Mouse (Mus musculus): ENCODE data around the gene Sytl1. TPM values are rescaled to one million over a fixed set of nuclear protein-coding genes. Genes with fewer than 3 reads are reported as not detected.
A peak's percentile ranks its signal among the peaks of the same experiment; 100 is the strongest.

Gene Sytl1
- total RNA-seq (2014; rRNA removed; ENCODE audit: low replicate concordance), result 3.6 and 3.7 TPM in 2 replicates
- 0.79 and 0.84 TPM in 2 replicates for polyA plus RNA-seq (2015; fragmentation: Nextera tagmentation; extraction: Ambion mirVana)

GRCm38 (mm10) chr4:133262882-133263281 lies at the start of gene Sytl1:
Gene Sytl1 (minus strand): TSS chr4:133263113.
- peaks cover 30% of the 10 kb centered on the region for H3K36me3 ChIP-seq (replicated peaks; ENCODE audit: control insufficient read depth, insufficient read depth, low read length)
- H3K4me2 ChIP-seq (ENCODE audit: low read depth, low read length), result peak within 1 kb of the TSS; percentile 3; the same call in 1 of the 2 replicates
- no peaks in the 10 kb centered on the region for H3K4me1 ChIP-seq (ENCODE audit: control insufficient read depth, insufficient read depth)
- no peaks in the 10 kb centered on the region for H3K27me3 ChIP-seq (ENCODE audit: control insufficient read depth, insufficient read depth, low read length)
- no peak for DNase-seq (ENCODE audit: low spot score)
- 40% methylated on average over 7 of the region's 7 CpGs for WGBS
- H3K4me3 ChIP-seq (ENCODE audit: low read depth, low read length), result no peak within 1 kb of the TSS
- H3K27ac ChIP-seq (ENCODE audit: low read depth), result no peak within 1 kb of the TSS
- no peak within 1 kb of the TSS for H3K9ac ChIP-seq (replicated peaks; ENCODE audit: low read depth, low read length)
- ATAC-seq (ENCODE audit: insufficient read depth, low read depth), result no peak
- TF ChIP-seq CTCF (IDR thresholded peaks at IDR 0.05; ENCODE audit: low read depth) (no peak), EP300 (IDR thresholded peaks at IDR 0.05; ENCODE audit: low read depth) (no peak)
- H3K9me3 ChIP-seq (replicated peaks; ENCODE audit: control insufficient read depth, low read length), result no peaks in the 10 kb centered on the region

- TF ChIP-seq CTCF (IDR thresholded peaks at IDR 0.05; ENCODE audit: low read depth), result peak; percentile 98
- TF ChIP-seq EP300 (IDR thresholded peaks at IDR 0.05; ENCODE audit: low read depth), result no peak
- DNase-seq (ENCODE audit: low spot score) (peak; percentile 62), ATAC-seq (ENCODE audit: insufficient read depth, low read depth) (peak; percentile 30; the same call in 1 of the 2 replicates)
- H3K27ac ChIP-seq (ENCODE audit: low read depth), result no peak overlapping the region
- WGBS, result 1% methylated on average over 3 of the region's 3 CpGs
- H3K27me3 ChIP-seq (ENCODE audit: control insufficient read depth, insufficient read depth, low read length), result no peaks in the 10 kb centered on the region
- H3K36me3 ChIP-seq (replicated peaks; ENCODE audit: control insufficient read depth, insufficient read depth, low read length), result peaks cover 22% of the 10 kb centered on the region; the same call in 1 of the 2 replicates
- no peaks in the 10 kb centered on the region for H3K9me3 ChIP-seq (replicated peaks; ENCODE audit: control insufficient read depth, low read length)
- no peaks in the 10 kb centered on the region for H3K4me1 ChIP-seq (ENCODE audit: control insufficient read depth, insufficient read depth)
- H3K4me3 ChIP-seq (ENCODE audit: low read depth, low read length), result no peak overlapping the region
- no peak overlapping the region for H3K9ac ChIP-seq (replicated peaks; ENCODE audit: low read depth, low read length)
- no peak overlapping the region for H3K4me2 ChIP-seq (ENCODE audit: low read depth, low read length)
Observed at GRCm38 (mm10) chr4:133309948-133310347, 47.0 kb upstream of the Sytl1 start.

- H3K4me2 ChIP-seq (ENCODE audit: low read depth, low read length), result no peak overlapping the region
- no peak overlapping the region for H3K4me3 ChIP-seq (ENCODE audit: low read depth, low read length)
- peaks cover 18% of the 10 kb centered on the region for H3K36me3 ChIP-seq (replicated peaks; ENCODE audit: control insufficient read depth, insufficient read depth, low read length)
- no peak for DNase-seq (ENCODE audit: low spot score)
- WGBS, result 37% methylated on average over 3 of the region's 3 CpGs
- H3K4me1 ChIP-seq (ENCODE audit: control insufficient read depth, insufficient read depth), result no peaks in the 10 kb centered on the region
- no peak overlapping the region for H3K27ac ChIP-seq (ENCODE audit: low read depth)
- TF ChIP-seq EP300 (IDR thresholded peaks at IDR 0.05; ENCODE audit: low read depth) (no peak), CTCF (IDR thresholded peaks at IDR 0.05; ENCODE audit: low read depth) (peak; percentile 63)
- ATAC-seq (ENCODE audit: insufficient read depth, low read depth), result no peak
- H3K9me3 ChIP-seq (replicated peaks; ENCODE audit: control insufficient read depth, low read length), result no peaks in the 10 kb centered on the region
- H3K9ac ChIP-seq (replicated peaks; ENCODE audit: low read depth, low read length), result no peak overlapping the region
- no peaks in the 10 kb centered on the region for H3K27me3 ChIP-seq (ENCODE audit: control insufficient read depth, insufficient read depth, low read length)
Observed at GRCm38 (mm10) chr4:133307331-133307730, 44.4 kb upstream of the Sytl1 start.

- H3K4me1 ChIP-seq (ENCODE audit: control insufficient read depth, insufficient read depth), result no peaks in the 10 kb centered on the region
- H3K36me3 ChIP-seq (replicated peaks; ENCODE audit: control insufficient read depth, insufficient read depth, low read length), result peaks cover 26% of the 10 kb centered on the region
- H3K4me3 ChIP-seq (ENCODE audit: low read depth, low read length), result no peak overlapping the region
- no peak overlapping the region for H3K4me2 ChIP-seq (ENCODE audit: low read depth, low read length)
- H3K27me3 ChIP-seq (ENCODE audit: control insufficient read depth, insufficient read depth, low read length), result no peaks in the 10 kb centered on the region
- no peak for ATAC-seq (ENCODE audit: insufficient read depth, low read depth)
- no peak for DNase-seq (ENCODE audit: low spot score)
- H3K27ac ChIP-seq (ENCODE audit: low read depth), result no peak overlapping the region
- no peak overlapping the region for H3K9ac ChIP-seq (replicated peaks; ENCODE audit: low read depth, low read length)
- WGBS, result 60% methylated on average over 7 of the region's 7 CpGs
- TF ChIP-seq CTCF (IDR thresholded peaks at IDR 0.05; ENCODE audit: low read depth) (no peak), EP300 (IDR thresholded peaks at IDR 0.05; ENCODE audit: low read depth) (no peak)
- no peaks in the 10 kb centered on the region for H3K9me3 ChIP-seq (replicated peaks; ENCODE audit: control insufficient read depth, low read length)
Observed at GRCm38 (mm10) chr4:133305825-133306224, 42.9 kb upstream of the Sytl1 start.

- WGBS, result 92% methylated on average over 7 of the region's 7 CpGs
- H3K27me3 ChIP-seq (ENCODE audit: control insufficient read depth, insufficient read depth, low read length), result no peaks in the 10 kb centered on the region
- peaks cover 36% of the 10 kb centered on the region for H3K36me3 ChIP-seq (replicated peaks; ENCODE audit: control insufficient read depth, insufficient read depth, low read length)
- ATAC-seq (ENCODE audit: insufficient read depth, low read depth) (no peak), DNase-seq (ENCODE audit: low spot score) (no peak)
- H3K9ac ChIP-seq (replicated peaks; ENCODE audit: low read depth, low read length), result no peak overlapping the region
- H3K4me1 ChIP-seq (ENCODE audit: control insufficient read depth, insufficient read depth), result no peaks in the 10 kb centered on the region
- H3K27ac ChIP-seq (ENCODE audit: low read depth), result no peak overlapping the region
- H3K4me2 ChIP-seq (ENCODE audit: low read depth, low read length), result no peak overlapping the region
- H3K4me3 ChIP-seq (ENCODE audit: low read depth, low read length), result no peak overlapping the region
- H3K9me3 ChIP-seq (replicated peaks; ENCODE audit: control insufficient read depth, low read length), result no peaks in the 10 kb centered on the region
- TF ChIP-seq CTCF (IDR thresholded peaks at IDR 0.05; ENCODE audit: low read depth) (no peak), EP300 (IDR thresholded peaks at IDR 0.05; ENCODE audit: low read depth) (no peak)
Observed at GRCm38 (mm10) chr4:133304770-133305169, 41.9 kb upstream of the Sytl1 start.

GRCm38 (mm10) chr4:133302668-133303067 lies 39.8 kb upstream of the Sytl1 start:
- H3K36me3 ChIP-seq (replicated peaks; ENCODE audit: control insufficient read depth, insufficient read depth, low read length), result peaks cover 44% of the 10 kb centered on the region
- ATAC-seq (ENCODE audit: insufficient read depth, low read depth), result no peak

More at GRCm38 (mm10) chr4:133302668-133303067, 39.8 kb upstream of the Sytl1 start:
- no peak for DNase-seq (ENCODE audit: low spot score)
- no peak for TF ChIP-seq CTCF (IDR thresholded peaks at IDR 0.05; ENCODE audit: low read depth)
- TF ChIP-seq EP300 (IDR thresholded peaks at IDR 0.05; ENCODE audit: low read depth), result no peak
- Histone ChIP-seq H3K27ac (ENCODE audit: low read depth) (no peak overlapping the region), H3K9me3 (replicated peaks; ENCODE audit: control insufficient read depth, low read length) (no peaks in the 10 kb centered on the region), H3K4me3 (ENCODE audit: low read depth, low read length) (no peak overlapping the region), H3K27me3 (ENCODE audit: control insufficient read depth, insufficient read depth, low read length) (no peaks in the 10 kb centered on the region), H3K4me1 (ENCODE audit: control insufficient read depth, insufficient read depth) (no peaks in the 10 kb centered on the region), H3K4me2 (ENCODE audit: low read depth, low read length) (no peak overlapping the region), H3K9ac (replicated peaks; ENCODE audit: low read depth, low read length) (no peak overlapping the region; the same call in 1 of the 2 replicates)
- WGBS, result 62% methylated on average over 5 of the region's 5 CpGs

Data from heart, postnatal 0 days (tissue).